Mouse (Mus musculus) cortical plate, adult 2 months (tissue): ENCODE data around the gene Arxes1.

Experiments
- CTCF ChIP-seq: fragments of 200-500 bp; IDR thresholded peaks from 2 replicates; pipeline ENCODE4 v1.5.1; 2011; ENCODE audit warnings: mild to moderate bottlenecking, control low read depth, low read length; ENCODE audit not compliant: insufficient read depth; ENCODE audit errors: extremely low read depth
- POLR2A ChIP-seq: fragments of 200-500 bp; IDR thresholded peaks from 2 replicates; pipeline ENCODE4 v1.6.1; 2011; ENCODE audit warnings: mild to moderate bottlenecking, low read length, control low read depth; ENCODE audit not compliant: insufficient read depth; ENCODE audit errors: extremely low read depth

- no peak for TF ChIP-seq POLR2A
- TF ChIP-seq CTCF, result no peak
Observed at GRCm38 (mm10) chrX:136007199-136007843, 25.8 kb upstream of the Arxes1 start.
